Mouse (Mus musculus): ENCODE measurements around the gene Vmn1r212.
"Not testable (repeated sequence)": the region's sequence is repeated elsewhere in the genome, so short reads cannot be mapped to it uniquely, and the experiment has no call there.

The Vmn1r212 gene

DNA sequence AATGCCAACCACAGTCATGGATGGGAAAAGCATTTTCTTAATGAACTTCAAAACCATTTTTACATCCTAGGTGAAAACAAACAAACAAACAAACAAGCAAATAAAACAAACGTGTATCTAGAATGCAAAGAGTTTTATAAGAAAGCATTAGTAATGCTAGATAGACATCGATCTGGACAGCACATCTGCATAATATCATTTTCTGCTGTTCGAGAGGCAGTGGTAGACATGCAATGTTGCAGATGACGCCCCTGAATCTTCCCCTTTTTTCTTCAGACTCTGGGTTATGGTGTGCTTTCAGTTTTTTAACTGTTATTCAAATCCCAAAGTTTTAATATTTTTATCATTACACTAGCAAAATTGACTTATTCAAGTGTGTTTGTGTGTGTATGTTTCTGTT lies at the start of gene Vmn1r212:
Gene Vmn1r212 (minus strand): TSS at position 101 of the 400 bp plus-strand sequence.
- no peak for DNase-seq (ENCODE audit: low spot score in 2 of 2)

DNA sequence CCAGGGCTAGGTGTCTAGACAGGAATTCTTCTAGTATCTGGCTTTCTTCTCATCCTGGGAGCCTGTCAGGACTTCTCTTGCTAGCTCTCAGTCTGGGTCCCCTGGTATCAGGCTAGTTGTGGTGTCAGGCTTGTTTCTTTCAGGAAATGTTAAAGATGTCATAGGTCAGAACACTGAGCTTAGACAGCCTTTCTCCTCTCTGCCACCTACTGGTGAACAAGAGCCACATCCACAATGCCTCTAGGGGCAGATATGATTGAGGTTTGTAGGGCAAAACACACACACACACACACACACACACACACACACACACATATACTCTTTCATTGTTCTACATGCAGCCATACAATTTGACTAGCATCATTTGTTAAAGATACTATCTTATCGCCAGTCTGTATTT lies 4.7 kb downstream of the Vmn1r212 start:
- DNase-seq (ENCODE audit: low spot score in 2 of 2), result no peak

DNA sequence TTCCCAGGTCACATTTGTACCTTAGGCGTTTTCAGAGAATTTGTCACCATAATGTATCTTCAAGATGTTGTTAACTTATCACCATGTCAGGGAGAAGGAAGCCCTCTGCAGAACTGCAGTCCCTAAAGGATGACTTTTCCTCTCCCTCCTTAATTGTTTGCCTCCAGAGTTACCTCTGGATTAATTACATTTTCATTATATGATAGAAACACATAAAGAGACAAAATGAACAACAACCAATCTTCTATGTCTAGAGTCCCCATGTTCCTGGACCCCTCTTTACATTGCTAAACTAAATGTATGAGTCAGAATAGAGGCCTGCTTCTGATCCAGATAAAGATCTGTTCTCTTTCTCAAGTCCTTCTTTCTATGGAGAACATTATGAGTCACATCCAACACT lies 26.5 kb downstream of the Vmn1r212 start, which contains the start of gene Vmn1r211:
Gene Vmn1r211 (minus strand): TSS at position 101 of the 400 bp plus-strand sequence.
- no peak for DNase-seq (ENCODE audit: low spot score in 2 of 2)

DNA sequence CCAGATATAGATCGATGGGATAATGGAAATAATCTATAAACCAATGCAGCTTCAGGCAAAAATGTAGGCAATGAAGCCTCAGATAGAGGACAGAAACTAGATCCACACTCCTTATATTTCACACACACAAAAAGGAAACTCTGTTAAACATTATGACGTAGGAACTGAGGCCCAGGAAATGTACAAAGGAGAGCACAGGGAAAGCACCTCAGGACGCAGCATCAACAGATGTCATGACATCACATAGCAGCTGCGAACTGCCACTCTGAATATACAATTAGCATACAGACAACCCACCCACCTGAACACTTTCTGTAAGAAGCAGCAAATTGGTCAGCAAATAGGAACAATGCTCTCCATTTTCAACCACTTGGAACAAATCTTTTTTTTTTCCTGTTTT lies 29.2 kb downstream of the Vmn1r212 start:
- DNase-seq (ENCODE audit: low spot score in 2 of 2), result no peak

DNA sequence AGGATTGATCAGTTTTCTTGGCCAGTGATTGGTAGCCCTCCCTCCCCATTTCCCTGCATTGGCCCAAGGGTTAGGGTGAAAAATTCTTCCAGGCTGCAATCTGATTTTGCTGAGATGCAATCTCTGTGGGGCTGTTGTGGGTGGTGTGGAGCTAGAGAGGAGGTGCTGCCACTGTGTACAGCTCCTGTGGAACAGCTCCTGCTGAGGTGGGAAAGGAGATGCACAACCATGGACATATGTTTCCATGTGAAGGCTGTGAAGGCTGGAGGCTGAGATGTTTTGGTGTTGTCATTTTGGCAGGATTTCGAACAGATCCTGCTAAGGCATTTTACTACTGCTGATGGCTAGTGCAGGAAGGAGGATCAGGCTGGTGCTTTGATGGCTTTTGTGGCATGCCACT lies 37.2 kb downstream of the Vmn1r212 start:
- DNase-seq (ENCODE audit: low spot score in 2 of 2), result peak in 1 of 2 experiments; percentile 3

DNA sequence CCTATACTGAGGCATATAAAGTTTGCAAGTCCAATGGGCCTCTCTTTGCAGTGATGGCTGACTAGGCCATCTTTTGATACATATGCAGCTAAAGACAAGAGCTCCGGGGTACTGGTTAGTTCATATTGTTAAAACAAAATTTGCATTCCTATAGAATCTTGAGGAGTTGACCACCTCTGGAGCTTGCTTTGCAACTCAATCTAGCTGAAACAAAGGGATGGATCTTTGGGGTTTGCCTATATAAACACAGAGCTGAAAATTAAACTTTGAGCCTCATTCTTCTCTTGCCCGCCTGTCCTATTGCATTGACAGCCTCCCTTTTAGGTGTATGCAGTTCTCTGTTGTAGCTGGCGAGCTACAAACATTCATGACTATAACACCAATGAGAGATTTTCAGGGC lies 39.7 kb downstream of the Vmn1r212 start:
- DNase-seq (ENCODE audit: low spot score in 2 of 2), result not testable (repeated sequence)
